Mouse (Mus musculus): Measurements from ENCODE around the gene Clmp. TPM values are rescaled to one million over a fixed set of nuclear protein-coding genes. Genes with fewer than 3 reads are reported as not detected.

Clmp gene
- polyA plus RNA-seq, 1 experiment from 2014 or later: 32.4 TPM

DNA sequence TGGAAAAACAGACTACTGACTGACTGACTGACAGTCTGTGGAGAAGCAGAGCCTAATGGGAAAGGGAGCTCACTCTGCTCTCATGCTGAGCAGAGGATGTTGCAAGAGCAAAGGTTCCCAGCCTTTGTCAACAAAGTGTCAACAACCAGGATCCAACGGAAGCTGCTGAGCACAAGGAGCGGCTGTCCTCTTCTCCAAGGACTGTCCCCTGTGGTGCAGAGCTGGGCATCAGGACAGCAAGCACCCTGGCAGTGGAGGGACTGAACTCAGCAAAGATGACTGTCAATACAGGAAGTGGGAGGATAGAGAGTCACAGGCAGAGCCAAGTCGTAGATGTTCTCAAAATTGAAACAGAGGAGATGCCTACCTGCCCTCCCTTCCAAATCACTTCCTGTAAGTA, 58.5 kb downstream of the Clmp start:
- no peak for ATAC-seq
- WGBS: 58% methylated on average over 3 of the region's 3 CpGs
- Histone ChIP-seq H3K27me3 (no peaks in the 10 kb centered on the region), H3K4me2 (no peak overlapping the region), H3K27ac (no peak overlapping the region), H3K9me3 (replicated peaks) (no peaks in the 10 kb centered on the region), H3K36me3 (ENCODE audit: poor library complexity, severe bottlenecking) (no peaks in the 10 kb centered on the region), H3K4me1 (no peaks in the 10 kb centered on the region), H3K4me3 (no peak overlapping the region), H3K9ac (no peak overlapping the region)

- H3K4me1 ChIP-seq: 0 out of 2 replicates have a peak, but pooled peaks cover 3% of the 10 kb centered on the region
- H3K27me3 ChIP-seq: no peaks in the 10 kb centered on the region
- peak overlapping the region; percentile 14; the same call in 1 of the 2 replicates for H3K27ac ChIP-seq
- H3K9me3 ChIP-seq (replicated peaks): no peaks in the 10 kb centered on the region
- H3K4me2 ChIP-seq: no peak overlapping the region
- no peak overlapping the region for H3K9ac ChIP-seq
- H3K36me3 ChIP-seq (ENCODE audit: poor library complexity, severe bottlenecking): no peaks in the 10 kb centered on the region
- peak; percentile 60; the same call in 1 of the 2 replicates for ATAC-seq
- H3K4me3 ChIP-seq: no peak overlapping the region
- 78% methylated on average over 9 of the region's 9 CpGs for WGBS
Measured at GRCm38 (mm10) chr9:40746796-40747195, 61.0 kb downstream of the Clmp start.

- ATAC-seq: no peak
- Histone ChIP-seq H3K4me2 (no peak overlapping the region), H3K4me3 (no peak overlapping the region), H3K4me1 (0 out of 2 replicates have a peak, but pooled peaks cover 3% of the 10 kb centered on the region), H3K9me3 (replicated peaks) (no peaks in the 10 kb centered on the region), H3K36me3 (ENCODE audit: poor library complexity, severe bottlenecking) (no peaks in the 10 kb centered on the region), H3K27me3 (no peaks in the 10 kb centered on the region), H3K27ac (peak overlapping the region; percentile 28; the same call in 1 of the 2 replicates), H3K9ac (no peak overlapping the region)
- WGBS: 86% methylated on average over 9 of the region's 9 CpGs
Measured at GRCm38 (mm10) chr9:40747249-40747648, 61.5 kb downstream of the Clmp start.

DNA sequence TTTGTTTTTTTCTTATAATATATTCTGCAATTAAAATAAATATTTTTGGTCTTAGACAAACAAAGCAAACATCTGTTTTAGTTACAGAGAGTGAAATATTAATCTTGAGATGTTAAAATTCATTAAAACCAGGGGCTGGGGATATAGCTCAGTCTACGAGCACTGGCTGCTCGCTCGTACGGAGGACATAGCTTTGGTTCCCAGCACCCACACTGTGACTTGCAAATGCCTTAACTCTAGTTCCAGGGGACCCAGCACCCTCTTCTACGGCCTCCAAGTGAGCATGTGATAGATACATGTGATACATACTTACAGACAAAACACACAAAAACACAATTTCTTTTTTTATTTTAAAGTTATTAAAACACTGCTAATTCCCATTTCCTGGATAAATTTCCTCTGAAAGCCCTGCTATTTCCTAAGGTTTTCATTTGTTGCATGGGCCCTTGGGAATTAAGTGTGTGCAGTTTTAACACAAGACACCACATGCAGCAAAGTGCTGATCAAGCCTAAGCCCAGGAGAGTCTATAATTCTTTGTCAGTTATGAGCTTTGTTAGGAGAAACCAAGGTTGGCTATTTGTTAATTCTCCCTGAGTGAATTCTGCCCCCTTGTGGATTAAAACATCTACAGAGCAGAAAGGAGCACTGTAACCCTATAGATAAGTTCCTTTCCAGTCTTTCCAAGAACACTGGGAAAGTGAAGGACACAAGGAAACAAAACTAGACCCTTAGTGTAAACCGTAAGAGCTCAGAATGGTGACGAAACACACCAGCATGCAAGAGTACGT, 64.3 kb downstream of the Clmp start:
- Histone ChIP-seq H3K27me3 (no peaks in the 10 kb centered on the region), H3K4me3 (no peak overlapping the region), H3K4me1 (0 out of 2 replicates have a peak, but pooled peaks cover 3% of the 10 kb centered on the region), H3K9me3 (replicated peaks) (no peaks in the 10 kb centered on the region), H3K27ac (0 out of 2 replicates have a peak overlapping the region, but pooled peaks have one; percentile 48), H3K36me3 (ENCODE audit: poor library complexity, severe bottlenecking) (no peaks in the 10 kb centered on the region), H3K9ac (no peak overlapping the region), H3K4me2 (no peak overlapping the region)
- WGBS: 76% methylated on average over 8 of the region's 8 CpGs
- ATAC-seq: peak; percentile 50

DNA sequence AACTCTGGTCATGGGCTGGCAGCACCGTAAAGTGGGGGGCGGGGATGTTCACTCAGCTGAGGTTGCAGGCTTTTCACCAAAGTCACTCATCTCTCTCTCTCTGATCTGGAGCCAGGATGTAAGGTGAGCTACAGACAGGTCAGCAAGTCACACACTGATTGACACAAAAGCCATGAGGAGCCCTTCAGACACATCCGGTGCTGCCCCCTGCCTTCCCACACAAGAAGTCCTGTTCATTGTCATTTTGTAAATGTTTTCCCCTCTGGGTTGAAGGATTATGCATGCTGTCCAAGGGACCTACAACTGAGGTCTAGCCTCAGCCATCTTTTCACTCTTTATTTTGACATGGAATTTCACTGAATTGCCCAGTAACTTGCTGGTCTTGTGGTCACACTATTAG, 66.0 kb downstream of the Clmp start:
- Histone ChIP-seq H3K4me1 (peaks cover 8% of the 10 kb centered on the region), H3K9ac (no peak overlapping the region; the same call in 1 of the 2 replicates), H3K4me3 (no peak overlapping the region), H3K9me3 (replicated peaks) (no peaks in the 10 kb centered on the region), H3K36me3 (ENCODE audit: poor library complexity, severe bottlenecking) (no peaks in the 10 kb centered on the region), H3K27ac (no peak overlapping the region), H3K4me2 (no peak overlapping the region), H3K27me3 (no peaks in the 10 kb centered on the region)
- no peak for ATAC-seq
- 65% methylated on average over 3 of the region's 3 CpGs for WGBS

- peak; percentile 14; the same call in 1 of the 2 replicates for ATAC-seq
- H3K36me3 ChIP-seq (ENCODE audit: poor library complexity, severe bottlenecking): no peaks in the 10 kb centered on the region
- 23% methylated on average over 4 of the region's 4 CpGs for WGBS
- no peak overlapping the region for H3K9ac ChIP-seq
- H3K27ac ChIP-seq: peak overlapping the region; percentile 84; the same call in 1 of the 2 replicates
- H3K4me1 ChIP-seq: peaks cover 19% of the 10 kb centered on the region
- H3K4me2 ChIP-seq: peak overlapping the region; percentile 24
- H3K4me3 ChIP-seq: no peak overlapping the region
- H3K9me3 ChIP-seq (replicated peaks): no peaks in the 10 kb centered on the region
- H3K27me3 ChIP-seq: no peaks in the 10 kb centered on the region
Measured at GRCm38 (mm10) chr9:40756401-40756800, 70.6 kb downstream of the Clmp start.

- H3K9me3 ChIP-seq (replicated peaks): no peaks in the 10 kb centered on the region
- peak overlapping the region; percentile 52 for H3K4me2 ChIP-seq
- no peaks in the 10 kb centered on the region for H3K36me3 ChIP-seq (ENCODE audit: poor library complexity, severe bottlenecking)
- peaks cover 19% of the 10 kb centered on the region for H3K4me1 ChIP-seq
- WGBS: 22% methylated on average over 12 of the region's 12 CpGs
- H3K27me3 ChIP-seq: no peaks in the 10 kb centered on the region
- H3K27ac ChIP-seq: peak overlapping the region; percentile 84
- peak overlapping the region; percentile 37; the same call in 1 of the 2 replicates for H3K9ac ChIP-seq
- ATAC-seq: peak; percentile 82
- H3K4me3 ChIP-seq: peak overlapping the region; percentile 29
Measured at GRCm38 (mm10) chr9:40757105-40757626, 71.4 kb downstream of the Clmp start.

DNA sequence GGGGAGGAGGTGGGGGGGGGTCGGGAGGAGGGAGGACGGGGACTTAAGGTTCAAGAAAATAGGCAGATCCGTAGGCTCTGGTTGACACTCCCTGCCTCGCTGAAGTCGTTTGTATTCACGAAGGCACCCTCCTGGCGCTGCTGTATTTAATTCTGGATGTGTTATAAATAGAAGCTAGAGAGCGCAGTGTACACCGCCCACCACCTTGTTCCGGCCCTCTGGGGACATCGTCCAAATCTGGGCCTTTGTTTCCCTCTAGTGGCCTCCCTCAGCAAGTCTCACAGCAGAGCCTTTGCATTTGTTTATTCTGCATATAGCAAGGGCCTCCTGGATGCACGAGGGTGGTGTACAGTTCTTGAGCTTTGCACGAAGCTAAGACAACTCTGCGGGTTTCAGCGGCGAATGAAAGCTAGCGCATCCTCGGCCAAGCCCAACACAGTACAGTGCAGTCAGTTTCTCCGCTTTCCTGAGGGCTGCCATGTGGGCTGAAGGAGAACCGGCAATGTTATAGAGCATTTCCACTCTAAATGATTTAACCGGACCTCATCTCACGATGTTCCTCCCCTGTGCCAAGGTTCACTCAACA, 72.0 kb downstream of the Clmp start:
- H3K27ac ChIP-seq: peak overlapping the region; percentile 84
- H3K9ac ChIP-seq: peak overlapping the region; percentile 51
- H3K36me3 ChIP-seq (ENCODE audit: poor library complexity, severe bottlenecking): no peaks in the 10 kb centered on the region
- ATAC-seq: peak; percentile 93
- 11% methylated on average over 22 of the region's 22 CpGs for WGBS
- H3K27me3 ChIP-seq: no peaks in the 10 kb centered on the region
- peak overlapping the region; percentile 29 for H3K4me3 ChIP-seq
- H3K9me3 ChIP-seq (replicated peaks): no peaks in the 10 kb centered on the region
- peaks cover 19% of the 10 kb centered on the region for H3K4me1 ChIP-seq
- H3K4me2 ChIP-seq: peak overlapping the region; percentile 52

DNA sequence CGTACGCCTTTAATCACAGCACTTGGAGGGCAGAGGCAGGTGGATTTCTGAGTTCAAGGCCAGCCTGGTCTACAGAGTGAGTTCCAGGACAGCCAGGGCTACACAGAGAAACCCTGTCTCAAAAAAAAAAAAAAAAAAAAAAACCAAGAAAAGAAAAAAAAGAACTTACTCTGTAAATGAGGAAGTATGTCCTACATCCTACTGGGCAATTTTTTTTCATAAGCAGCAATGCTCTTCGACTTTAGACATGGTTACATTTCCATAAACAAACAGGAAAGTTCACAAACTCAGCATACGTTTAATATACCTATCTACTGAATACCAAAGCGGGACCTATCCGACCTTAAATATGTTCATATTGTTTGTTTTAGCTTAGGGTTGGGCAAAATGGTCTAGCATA, 76.6 kb downstream of the Clmp start:
- 94% methylated on average over 6 of the region's 6 CpGs for WGBS
- Histone ChIP-seq H3K9ac (no peak overlapping the region), H3K9me3 (replicated peaks) (no peaks in the 10 kb centered on the region), H3K4me1 (peaks cover 9% of the 10 kb centered on the region), H3K27me3 (no peaks in the 10 kb centered on the region), H3K27ac (no peak overlapping the region), H3K4me3 (no peak overlapping the region), H3K36me3 (ENCODE audit: poor library complexity, severe bottlenecking) (no peaks in the 10 kb centered on the region), H3K4me2 (no peak overlapping the region)
- ATAC-seq: no peak

DNA sequence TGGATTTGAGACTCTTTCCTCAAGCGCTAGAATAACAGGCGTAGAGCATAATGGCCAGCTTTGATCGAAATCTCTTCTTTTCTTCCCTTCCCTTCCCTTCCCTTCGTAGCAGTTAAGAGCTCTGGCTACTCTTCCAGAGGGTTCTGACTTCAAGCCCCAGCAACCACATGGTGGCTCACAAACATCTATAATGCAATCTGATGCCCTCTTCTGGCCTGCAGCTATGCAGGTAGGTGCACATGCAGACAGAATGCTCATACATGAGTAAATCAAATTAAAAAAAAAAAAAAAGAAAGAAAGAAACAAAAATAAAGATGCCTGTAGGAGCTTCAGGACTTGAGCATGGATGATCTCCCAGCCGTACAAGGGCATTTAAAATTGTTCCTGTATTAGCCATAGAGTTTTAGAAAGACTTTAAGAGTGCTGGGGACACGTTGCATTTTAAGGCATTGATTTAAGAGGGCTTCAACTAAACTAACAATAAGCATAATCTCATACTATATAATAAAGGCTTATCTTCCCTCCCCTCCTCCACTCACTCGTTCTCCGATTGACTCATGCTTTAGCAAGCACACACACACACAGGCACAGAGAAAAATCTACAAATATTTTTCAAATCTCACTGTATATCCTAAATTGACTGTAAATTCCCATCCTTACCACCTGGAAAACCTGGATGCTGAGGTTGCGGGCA, 79.3 kb downstream of the Clmp start:
- H3K4me1 ChIP-seq: no peaks in the 10 kb centered on the region
- WGBS: 87% methylated on average over 8 of the region's 9 CpGs
- no peak overlapping the region for H3K4me2 ChIP-seq
- no peak overlapping the region for H3K4me3 ChIP-seq
- H3K9ac ChIP-seq: no peak overlapping the region
- no peaks in the 10 kb centered on the region for H3K36me3 ChIP-seq (ENCODE audit: poor library complexity, severe bottlenecking)
- H3K9me3 ChIP-seq (replicated peaks): no peaks in the 10 kb centered on the region
- ATAC-seq: no peak
- no peak overlapping the region for H3K27ac ChIP-seq
- no peaks in the 10 kb centered on the region for H3K27me3 ChIP-seq

GRCm38 (mm10) chr9:40765581-40765940, 79.8 kb downstream of the Clmp start:
- Histone ChIP-seq H3K4me3 (no peak overlapping the region), H3K27me3 (no peaks in the 10 kb centered on the region), H3K27ac (no peak overlapping the region), H3K36me3 (ENCODE audit: poor library complexity, severe bottlenecking) (no peaks in the 10 kb centered on the region), H3K4me2 (no peak overlapping the region), H3K9ac (no peak overlapping the region), H3K9me3 (replicated peaks) (no peaks in the 10 kb centered on the region), H3K4me1 (no peaks in the 10 kb centered on the region)
- ATAC-seq: no peak
- WGBS: 73% methylated on average over 12 of the region's 12 CpGs

Measured in forebrain, embryonic 13.5 days (tissue).